Mouse (Mus musculus) testis, adult 10 weeks (tissue): ENCODE data around the gene Mrpl48. TPM values are rescaled to one million over a fixed set of nuclear protein-coding genes. Genes with fewer than 3 reads are reported as not detected.

Source experiments
- polyA plus RNA-seq: library from polyadenylated mRNA; stranded (reverse); fragments of 350-450 nt; fragmentation: Illumina TruSeq; extraction: RNeasy Lipid Tissue Mini Kit (QIAGEN cat#74804); gene quantifications from one replicate; pipeline ENCODE4 v1.2.3, GENCODE M21; 2014; ENCODE audit warnings: low read depth, low replicate concordance

The Mrpl48 gene
- polyA plus RNA-seq, result 64.5 TPM

DNA sequence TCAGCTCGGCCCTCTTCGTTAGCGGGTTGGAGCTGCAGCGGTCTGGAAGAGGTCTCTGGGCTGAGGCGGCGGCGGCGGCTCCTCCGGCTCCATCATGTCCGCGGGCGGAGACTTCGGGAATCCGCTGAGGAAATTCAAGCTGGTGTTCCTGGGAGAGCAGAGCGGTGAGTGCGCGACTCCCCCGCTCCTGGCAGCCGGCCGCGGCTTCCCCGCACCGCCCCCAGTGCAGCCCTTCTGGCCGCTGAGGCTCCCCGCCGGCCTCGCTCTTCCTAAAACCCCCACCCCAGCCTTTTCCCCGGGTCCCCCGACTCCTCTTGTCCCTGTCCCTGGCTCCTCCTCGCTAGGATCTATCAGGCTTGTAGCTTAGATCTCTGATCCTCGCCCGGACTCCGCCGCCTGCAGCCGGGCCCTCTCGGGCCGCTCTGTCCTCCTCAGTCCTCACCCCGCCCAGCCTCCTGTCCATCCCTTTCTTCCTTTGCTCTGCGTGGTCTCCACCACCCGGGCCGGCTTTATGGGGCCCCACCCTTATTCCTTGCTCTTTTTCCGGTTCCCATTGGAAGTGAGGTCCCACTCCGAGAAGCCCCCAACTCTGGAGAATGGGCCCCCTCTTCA is at the start of gene Mrpl48:
Gene Mrpl48 (minus strand): TSS at position 172 of the 612 bp plus-strand sequence.

GRCm38 (mm10) chr7:100607214-100608129 is 629 bp downstream of the Mrpl48 start, which contains the start of gene Rab6a:
Rab6a (plus strand) TSS chr7:100607410.

GRCm38 (mm10) chr7:100536804-100537518 is 71.1 kb downstream of the Mrpl48 start, which contains the start of gene Coa4:
Coa4 (plus strand) TSS chr7:100537071.

GRCm38 (mm10) chr7:100514573-100514972 is 93.5 kb downstream of the Mrpl48 start, which contains the start of gene Dnajb13:
Dnajb13 (minus strand) TSS chr7:100514960.

Other genes with a start within 250 kb of the Mrpl48 start
- gene C2cd3, start 236.1 kb downstream of the Mrpl48 start, polyA plus RNA-seq, result 61.7 TPM
- gene Ppme1, start 236.0 kb downstream of the Mrpl48 start, polyA plus RNA-seq, result 93.7 TPM
- gene Ucp3, start 135.3 kb downstream of the Mrpl48 start, polyA plus RNA-seq, result 0.18 TPM
- gene Ucp2, start 115.0 kb downstream of the Mrpl48 start, polyA plus RNA-seq, result 3.2 TPM
- 209 TPM for gene Dnajb13, start 93.3 kb downstream of the Mrpl48 start, polyA plus RNA-seq
- gene Coa4, start 71.2 kb downstream of the Mrpl48 start, polyA plus RNA-seq, result 28.1 TPM
- gene Rab6a, start 891 bp downstream of the Mrpl48 start, polyA plus RNA-seq, result 138 TPM
- gene Plekhb1, start 54.1 kb upstream of the Mrpl48 start, polyA plus RNA-seq, result 2.9 TPM
- 4.1 TPM for gene Fam168a, start 98.3 kb upstream of the Mrpl48 start, polyA plus RNA-seq